ENCODE assay signal across 11 mouse cellular contexts in genomic region chr10:13475121-13475520, GRCm38 (mm10). TPM values are rescaled to one million over a fixed set of nuclear protein-coding genes. Genes with fewer than 3 reads are reported as not detected.
DNase-seq lines count a peak whose midpoint lies in the region; ATAC-seq and TF ChIP-seq lines count a peak whose summit lies in the region.
"Had no signal": no experiment of that assay in that cellular context is flagged by ENCODE, and none has a peak within 500 bp of the region (broad histone marks: within the 10 kb centered on the region; RNA-seq: fewer than 3 reads in every experiment).

No protein-coding gene starts in this region.

- no peak overlapping the region for H3K4me3 ChIP-seq in heart, embryonic 11.5 days (ENCODE audit: low read depth, low read length)
- H3K4me3 ChIP-seq in hindbrain, embryonic 11.5 days (ENCODE audit: low read depth, low read length), result no peak overlapping the region
- H3K4me3 ChIP-seq in left cerebral cortex, adult 2 months, result no peak overlapping the region; the same call in 1 of the 2 replicates

- intact Hi-C loops in left cerebral cortex, adult 2 months (cut with DNase I), result no loop called here
- intact Hi-C loops in left cerebral cortex, postnatal 10 days (cut with DNase I), result no loop called here

- 0 out of 2 replicates have a peak, but pooled peaks cover 5% of the 10 kb centered on the region for H3K4me1 ChIP-seq in heart, embryonic 11.5 days (ENCODE audit: control insufficient read depth, insufficient read depth, low read length)
- no peaks in the 10 kb centered on the region for H3K4me1 ChIP-seq in hindbrain, embryonic 11.5 days (replicated peaks; ENCODE audit: control insufficient read depth, insufficient read depth, low read length)

- H3K36me3 ChIP-seq in heart, embryonic 11.5 days (ENCODE audit: control insufficient read depth, insufficient read depth, low read length), result no peaks in the 10 kb centered on the region
- no peaks in the 10 kb centered on the region for H3K36me3 ChIP-seq in hindbrain, embryonic 11.5 days (ENCODE audit: control insufficient read depth, insufficient read depth, low read length)
- H3K36me3 ChIP-seq: G1E had no signal

- peak overlapping the region; percentile 95 for H3K4me2 ChIP-seq in heart, embryonic 11.5 days
- no peak overlapping the region for H3K4me2 ChIP-seq in hindbrain, embryonic 11.5 days (replicated peaks; ENCODE audit: low read depth, low read length)

- no peak overlapping the region for H3K27ac ChIP-seq in heart, embryonic 11.5 days (ENCODE audit: low read depth, low read length)
- no peak overlapping the region for H3K27ac ChIP-seq in hindbrain, embryonic 11.5 days (ENCODE audit: low read depth, low read length)
- no peak overlapping the region for H3K27ac ChIP-seq in left cerebral cortex, adult 2 months

- WGBS in heart, embryonic 11.5 days (ENCODE audit: insufficient replicate concordance), result 21% methylated on average over 7 of the region's 7 CpGs
- WGBS in hindbrain, embryonic 11.5 days, result 41% methylated on average over 7 of the region's 7 CpGs

- no peak for TF ChIP-seq CTCF in left cerebral cortex, adult 2 months (IDR thresholded peaks at IDR 0.05)

- no peaks in the 10 kb centered on the region for H3K9me3 ChIP-seq in heart, embryonic 11.5 days (replicated peaks; ENCODE audit: control insufficient read depth, low read length)
- H3K9me3 ChIP-seq in hindbrain, embryonic 11.5 days (ENCODE audit: control insufficient read depth, low read length), result no peaks in the 10 kb centered on the region
- H3K9me3 ChIP-seq: G1E had no signal

- no peak overlapping the region for H3K9ac ChIP-seq in heart, embryonic 11.5 days (ENCODE audit: low read depth, low read length)
- no peak overlapping the region for H3K9ac ChIP-seq in hindbrain, embryonic 11.5 days (ENCODE audit: low read depth, low read length)

- H3K27me3 ChIP-seq in heart, embryonic 11.5 days (ENCODE audit: control insufficient read depth, insufficient read depth, low read length), result peaks cover 38% of the 10 kb centered on the region
- H3K27me3 ChIP-seq in hindbrain, embryonic 11.5 days (ENCODE audit: control insufficient read depth, insufficient read depth, low read length), result peaks cover 20% of the 10 kb centered on the region

- no peak for DNase-seq in heart, postnatal 4 days
- DNase-seq in CD4-positive helper T cell, adult 2 months (ENCODE audit: low read depth, low spot score), result peak; percentile 27
- DNase-seq in hindbrain, embryonic 11.5 days (ENCODE audit: low spot score), result peak; percentile 25
- DNase-seq in naive thymus-derived CD4-positive, alpha-beta T cell, adult 2 months (ENCODE audit: low read depth), result peak; percentile 31
- DNase-seq in left cerebral cortex, adult 2 months (ENCODE audit: extremely low spot score in 1 of 2, low spot score in 2 of 2), result no peak
- no peak for DNase-seq in layer of hippocampus, postnatal 36 days
- no peak for DNase-seq in left cerebral cortex, postnatal 10 days (ENCODE audit: extremely low spot score in 1 of 2, low spot score in 2 of 2)
- DNase-seq: gastrocnemius, postnatal 10 days; lung, adult 2 months had no signal

- ATAC-seq in heart, embryonic 11.5 days (replicated peaks; ENCODE audit: insufficient number of reproducible peaks, low FRiP score, low TSS enrichment), result no peak
- no peak for ATAC-seq in hindbrain, embryonic 11.5 days (ENCODE audit: low FRiP score)

RNA-seq across cellular contexts. Expression of gene Phactr2, which starts 0.9 kb away (rescaled TPM):
- polyA plus RNA-seq in heart, embryonic 11.5 days (2014; fragmentation: Nextera tagmentation; extraction: Ambion mirVana), result 61.2 and 70.5 TPM in 2 replicates
- 10 to 100 TPM; 78.3 to 79.5 TPM for total RNA-seq in heart, postnatal 4 days (2021)
- 13.1 and 17.5 TPM in 2 replicates for polyA plus RNA-seq in hindbrain, embryonic 11.5 days (2014; fragmentation: Nextera tagmentation; extraction: Ambion mirVana)
- total RNA-seq in left cerebral cortex, adult 2 months (2021), result 10 to 100 TPM; 28.8 to 31.5 TPM
- 10 to 100 TPM; 23.3 to 24.5 TPM for total RNA-seq in layer of hippocampus, postnatal 36 days (2021)
- total RNA-seq in left cerebral cortex, postnatal 10 days (2021), result 10 to 100 TPM; 14.8 to 17.2 TPM
- polyA plus RNA-seq: G1E had no signal

RNA-seq across cellular contexts. Expression of gene Fuca2, which starts 24.2 kb away (rescaled TPM):
- 52.5 and 57.7 TPM in 2 replicates for polyA plus RNA-seq in heart, embryonic 11.5 days (2014; fragmentation: Nextera tagmentation; extraction: Ambion mirVana)
- 100 to 1,000 TPM; 261 to 315 TPM for total RNA-seq in heart, postnatal 4 days (2021)
- polyA plus RNA-seq in hindbrain, embryonic 11.5 days (2014; fragmentation: Nextera tagmentation; extraction: Ambion mirVana), result 24.4 and 28.2 TPM in 2 replicates
- total RNA-seq in left cerebral cortex, adult 2 months (2021), result 10 to 100 TPM; 39.1 to 39.6 TPM
- 10 to 100 TPM; 41.8 to 45.7 TPM for total RNA-seq in layer of hippocampus, postnatal 36 days (2021)
- total RNA-seq in left cerebral cortex, postnatal 10 days (2021), result 10 to 100 TPM; 40.0 to 40.2 TPM
- polyA plus RNA-seq: G1E had no signal

Comparison
In these comparisons a context has a peak if more than half of its experiments do, and no peak if none do; other contexts are left out.
1. DNase-seq: peak in CD4-positive helper T cell, adult 2 months (single experiment), hindbrain, embryonic 11.5 days (single experiment) and naive thymus-derived CD4-positive, alpha-beta T cell, adult 2 months (single experiment); none in heart, postnatal 4 days (single experiment), left cerebral cortex, adult 2 months (0 of 2), layer of hippocampus, postnatal 36 days (0 of 2) and left cerebral cortex, postnatal 10 days (0 of 2).
2. RNA of gene Fuca2, which starts 24.2 kb away (total RNA-seq): 261 to 315 TPM in heart, postnatal 4 days; 41.8 to 45.7 TPM in layer of hippocampus, postnatal 36 days, 40.0 to 40.2 TPM in left cerebral cortex, postnatal 10 days and 39.1 to 39.6 TPM in left cerebral cortex, adult 2 months; every median in the first group is over 4 times any median in the second.